Mouse (Mus musculus) ES-Bruce4 (cell line): Measurements from ENCODE around the gene Mycbp2.

Experiments
- CTCF ChIP-seq: IDR thresholded peaks from one replicate; pipeline ENCODE4 v1.8.1; 2011; ENCODE audit warnings: low read depth, low read length
- EP300 ChIP-seq: IDR thresholded peaks from 2 replicates; pipeline ENCODE4 v1.6.1; 2011; ENCODE audit warnings: low read depth, low read length; ENCODE audit not compliant: insufficient read depth
- POLR2A ChIP-seq: IDR thresholded peaks from one replicate; pipeline ENCODE4 v1.8.1; 2011; ENCODE audit warnings: low read length; ENCODE audit not compliant: insufficient read depth

- TF ChIP-seq CTCF, result no peak
- no peak for TF ChIP-seq EP300
- no peak for TF ChIP-seq POLR2A
Measured at GRCm38 (mm10) chr14:103356066-103356465, 9.5 kb upstream of the Mycbp2 start.
